Mouse (Mus musculus) forebrain, postnatal 0 days (tissue): ENCODE measurements around the gene Svs4. TPM values are rescaled to one million over a fixed set of nuclear protein-coding genes. Genes with fewer than 3 reads are reported as not detected.

Experiments
- ATAC-seq: fragments of 200-750 bp; cut with Nextera tagmentation; 2 replicates; pipeline ENCODE4 v1.8.0; 2017; ENCODE audit warnings: mild to moderate bottlenecking, moderate library complexity
- DNase-seq: peaks from one replicate; pipeline ENCODE4 v3.0.0-alpha.2; 2015
- H3K27ac ChIP-seq: fragments of 300-500 bp; sonication (generic); 2 replicates; pipeline ENCODE4 v1.5.1; 2014; ENCODE audit warnings: low read depth, mild to moderate bottlenecking, antibody characterized with exemption, low read length, moderate library complexity, mixed read lengths
- H3K27me3 ChIP-seq: fragments of 300-500 bp; sonication (generic); 2 replicates; pipeline ENCODE4 v1.6.1; 2014; ENCODE audit warnings: mild to moderate bottlenecking, low read length, mixed read lengths; ENCODE audit not compliant: insufficient read depth
- H3K36me3 ChIP-seq: fragments of 300-500 bp; sonication (generic); 2 replicates; pipeline ENCODE4 v1.6.1; 2014; ENCODE audit warnings: mild to moderate bottlenecking, moderate library complexity; ENCODE audit not compliant: insufficient read depth
- H3K4me1 ChIP-seq: fragments of 300-500 bp; sonication (generic); 2 replicates; pipeline ENCODE4 v1.6.1; 2014; ENCODE audit warnings: antibody characterized with exemption; ENCODE audit not compliant: insufficient read depth
- H3K4me2 ChIP-seq: fragments of 300-500 bp; sonication (generic); 2 replicates; pipeline ENCODE4 v1.6.1; 2014; ENCODE audit warnings: low read depth, mild to moderate bottlenecking, moderate library complexity
- H3K4me3 ChIP-seq: fragments of 300-500 bp; sonication (generic); 2 replicates; pipeline ENCODE4 v1.5.1; 2014; ENCODE audit warnings: low read depth, low read length, mixed read lengths
- H3K9ac ChIP-seq: fragments of 300-500 bp; sonication (generic); 2 replicates; pipeline ENCODE4 v1.6.1; 2014; ENCODE audit warnings: mild to moderate bottlenecking
- H3K9me3 ChIP-seq: fragments of 300-500 bp; sonication (generic); 2 replicates; pipeline ENCODE4 v1.6.1; 2016; ENCODE audit warnings: low read length
- CTCF ChIP-seq: sonication (generic); IDR thresholded peaks from 2 replicates; pipeline ENCODE4 v1.5.1; 2016; ENCODE audit warnings: antibody characterized with exemption, control low read depth, low read depth
- WGBS: fragments of 180-500 bp; shearing (Covaris S2); extraction: QIAGEN DNeasy Blood & Tissue Kit; methylation state at CpG from one replicate; pipeline ENCODE4 v1.1.7; 2014; 5-methylcytosine and 5-hydroxymethylcytosine counted together
- polyA plus RNA-seq: library from polyadenylated mRNA; unstranded; fragments of >200 nt; fragmentation: Nextera tagmentation; extraction: Ambion mirVana; gene quantifications from 2 replicates; pipeline ENCODE4 v1.2.1, GENCODE M21; 2015
- total RNA-seq: library from RNA; depleted of rRNA; stranded (reverse); fragments of >200 nt; gene quantifications from 2 replicates; pipeline ENCODE4 v1.2.3, GENCODE M21; 2014; rRNA removed

Svs4 gene
- total and polyA plus RNA-seq, 2 experiments from 2014 or later, result not detected

- TF ChIP-seq CTCF, result no peak
- Histone ChIP-seq H3K4me3 (no peak overlapping the region), H3K9me3 (no peaks in the 10 kb centered on the region), H3K4me1 (no peaks in the 10 kb centered on the region), H3K27me3 (no peaks in the 10 kb centered on the region), H3K27ac (no peak overlapping the region), H3K4me2 (no peak overlapping the region), H3K36me3 (no peaks in the 10 kb centered on the region), H3K9ac (no peak overlapping the region)
- DNase-seq (no peak), ATAC-seq (no peak)
- 92% methylated on average over 8 of the region's 8 CpGs for WGBS
Observed at GRCm38 (mm10) chr2:164232671-164233070, 45.6 kb downstream of the Svs4 start.

DNA sequence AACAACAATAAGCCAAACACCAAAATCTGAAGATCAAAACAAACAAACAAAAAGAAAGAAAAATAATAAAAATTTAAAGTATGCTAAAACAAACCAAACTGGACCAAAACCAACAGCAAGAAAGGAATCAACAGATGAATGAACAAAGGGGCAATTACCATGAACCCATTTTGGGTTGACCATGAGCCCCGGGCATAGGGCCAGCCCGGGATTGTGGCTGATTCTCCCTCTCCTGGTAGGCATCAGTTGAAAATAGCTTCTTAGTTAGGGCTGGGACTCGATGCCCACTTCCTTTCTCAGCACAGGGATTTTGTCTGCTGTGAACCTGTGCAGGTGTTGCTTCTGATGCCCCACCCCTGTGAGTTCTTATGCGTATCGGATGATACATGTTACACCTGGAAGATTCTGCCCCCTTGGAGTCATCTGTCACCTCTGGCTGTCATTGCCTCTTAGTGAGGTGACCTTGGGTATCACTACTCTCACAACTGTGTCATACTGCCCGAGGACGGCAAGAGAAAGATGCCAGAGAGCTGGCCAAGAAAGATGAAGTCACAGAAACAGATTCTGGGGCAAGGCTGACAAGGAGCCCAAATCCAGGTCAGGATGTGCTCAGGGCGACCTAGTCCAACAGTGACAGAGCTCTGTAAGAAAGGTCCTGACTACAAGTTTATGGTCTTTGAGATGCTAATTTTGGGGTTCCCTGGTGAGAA is 49.7 kb downstream of the Svs4 start:
- no peaks in the 10 kb centered on the region for H3K9me3 ChIP-seq
- 85% methylated on average over 8 of the region's 8 CpGs for WGBS
- H3K4me3 ChIP-seq, result no peak overlapping the region
- no peak overlapping the region for H3K4me2 ChIP-seq
- ATAC-seq (no peak), DNase-seq (no peak)
- H3K27me3 ChIP-seq, result no peaks in the 10 kb centered on the region
- H3K4me1 ChIP-seq, result no peaks in the 10 kb centered on the region
- no peak overlapping the region for H3K27ac ChIP-seq
- no peak overlapping the region for H3K9ac ChIP-seq
- no peak for TF ChIP-seq CTCF
- H3K36me3 ChIP-seq, result no peaks in the 10 kb centered on the region

Other genes with a start within 250 kb of the Svs4 start
- gene Stk4, start 208.1 kb downstream of the Svs4 start, total RNA-seq, result 33.5 and 36.1 TPM in 2 replicates
- 17.4 and 19.3 TPM in 2 replicates for gene Stk4, start 208.1 kb downstream of the Svs4 start, polyA plus RNA-seq
- gene Tomm34, start 207.3 kb downstream of the Svs4 start, total RNA-seq, result 37.2 and 42.2 TPM in 2 replicates
- 49.4 and 54.2 TPM in 2 replicates for gene Tomm34, start 207.3 kb downstream of the Svs4 start, polyA plus RNA-seq
- 12.8 and 15.4 TPM in 2 replicates for gene Kcns1, start 107.3 kb downstream of the Svs4 start, total RNA-seq
- 2.4 and 3.5 TPM in 2 replicates for gene Kcns1, start 107.3 kb downstream of the Svs4 start, polyA plus RNA-seq
- gene Wfdc5, start 95.7 kb downstream of the Svs4 start, total RNA-seq, result not detected in 2 replicates
- gene Wfdc5, start 95.7 kb downstream of the Svs4 start, polyA plus RNA-seq, result not detected in 2 replicates
- gene Wfdc12, start 87.9 kb downstream of the Svs4 start, total RNA-seq, result not detected in 2 replicates
- gene Wfdc12, start 87.9 kb downstream of the Svs4 start, polyA plus RNA-seq, result not detected in 2 replicates
- not detected in 2 replicates for gene Wfdc15a, start 78.3 kb downstream of the Svs4 start, total RNA-seq
- not detected in 2 replicates for gene Wfdc15a, start 78.3 kb downstream of the Svs4 start, polyA plus RNA-seq
- gene Wfdc15b, start 56.8 kb downstream of the Svs4 start, total RNA-seq, result not detected in 2 replicates
- gene Wfdc15b, start 56.8 kb downstream of the Svs4 start, polyA plus RNA-seq, result not detected in 2 replicates
- gene Svs2, start 40.0 kb downstream of the Svs4 start, total RNA-seq, result not detected in 2 replicates
- not detected in 2 replicates for gene Svs2, start 40.0 kb downstream of the Svs4 start, polyA plus RNA-seq
- not detected in 2 replicates for gene Svs3b, start 21.8 kb downstream of the Svs4 start, total RNA-seq
- gene Svs3b, start 21.8 kb downstream of the Svs4 start, polyA plus RNA-seq, result not detected in 2 replicates
- not detected in 2 replicates for gene Svs3a, start 10.8 kb upstream of the Svs4 start, total RNA-seq
- gene Svs3a, start 10.8 kb upstream of the Svs4 start, polyA plus RNA-seq, result not detected in 2 replicates
- gene Svs6, start 38.3 kb upstream of the Svs4 start, total RNA-seq, result not detected in 2 replicates
- not detected in 2 replicates for gene Svs6, start 38.3 kb upstream of the Svs4 start, polyA plus RNA-seq
- not detected in 2 replicates for gene Svs5, start 54.3 kb upstream of the Svs4 start, total RNA-seq
- not detected in 2 replicates for gene Svs5, start 54.3 kb upstream of the Svs4 start, polyA plus RNA-seq
- not detected in 2 replicates for gene Slpi, start 110.6 kb upstream of the Svs4 start, total RNA-seq
- gene Slpi, start 110.6 kb upstream of the Svs4 start, polyA plus RNA-seq, result 0.71 and 0.77 TPM in 2 replicates
- 0.46 TPM in 1 of 2 replicates, not detected in the other for gene Rbpjl, start 124.7 kb upstream of the Svs4 start, total RNA-seq
- 0.17 and 0.33 TPM in 2 replicates for gene Rbpjl, start 124.7 kb upstream of the Svs4 start, polyA plus RNA-seq
- 6.2 and 6.3 TPM in 2 replicates for gene Matn4, start 126.7 kb upstream of the Svs4 start, total RNA-seq
- gene Matn4, start 126.7 kb upstream of the Svs4 start, polyA plus RNA-seq, result 3.3 and 7.1 TPM in 2 replicates
- 11.8 and 14.0 TPM in 2 replicates for gene Sdc4, start 165.4 kb upstream of the Svs4 start, total RNA-seq
- 8.0 and 16.5 TPM in 2 replicates for gene Sdc4, start 165.4 kb upstream of the Svs4 start, polyA plus RNA-seq
- gene Sys1, start 178.5 kb upstream of the Svs4 start, total RNA-seq, result 88.0 and 167 TPM in 2 replicates
- 105 and 110 TPM in 2 replicates for gene Sys1, start 178.5 kb upstream of the Svs4 start, polyA plus RNA-seq
- gene Gm20458, start 182.5 kb upstream of the Svs4 start, total RNA-seq, result 3.6 and 10.5 TPM in 2 replicates
- 10.0 and 10.7 TPM in 2 replicates for gene Gm20458, start 182.5 kb upstream of the Svs4 start, polyA plus RNA-seq
- gene Trp53tg5, start 195.3 kb upstream of the Svs4 start, total RNA-seq, result not detected in 2 replicates
- not detected in 2 replicates for gene Trp53tg5, start 195.3 kb upstream of the Svs4 start, polyA plus RNA-seq
- 21.7 and 23.9 TPM in 2 replicates for gene Dbndd2, start 207.6 kb upstream of the Svs4 start, total RNA-seq
- gene Dbndd2, start 207.6 kb upstream of the Svs4 start, polyA plus RNA-seq, result 10.9 and 17.6 TPM in 2 replicates
- 47.6 and 77.6 TPM in 2 replicates for gene Pigt, start 219.1 kb upstream of the Svs4 start, total RNA-seq
- 91.0 and 93.8 TPM in 2 replicates for gene Pigt, start 219.1 kb upstream of the Svs4 start, polyA plus RNA-seq